15 mouse cellular contexts compared by ENCODE assay signal in genomic region chr14:30637087-30637486, GRCm38 (mm10). TPM values are rescaled to one million over a fixed set of nuclear protein-coding genes. Genes with fewer than 3 reads are reported as not detected.
DNase-seq lines count a peak whose midpoint lies in the region; ATAC-seq lines count a peak whose summit lies in the region.
"Had no signal": no experiment of that assay in that cellular context is flagged by ENCODE, and none has a peak within 500 bp of the region (broad histone marks: within the 10 kb centered on the region; RNA-seq: fewer than 3 reads in every experiment).

No protein-coding gene starts in this region.

- no peak overlapping the region for H3K4me3 ChIP-seq in heart, embryonic 13.5 days
- H3K4me3 ChIP-seq in neural tube, embryonic 15.5 days (replicated peaks): no peak overlapping the region
- H3K4me3 ChIP-seq: embryonic facial prominence, embryonic 12.5 days; hindbrain, embryonic 10.5 days; liver, embryonic 13.5 days; midbrain, embryonic 13.5 days had no signal

- no peak for DNase-seq in heart, adult 18-20 months
- peak; percentile 61 for DNase-seq in ZHBTc4 (ENCODE audit: low read depth, low spot score)
- DNase-seq in kidney, adult 18-20 months: peak; percentile 76
- peak; percentile 66 to 79 for DNase-seq in kidney, postnatal 4 days
- no peak for DNase-seq in adrenal gland, adult 2 months
- DNase-seq in spleen, postnatal 14 days (ENCODE audit: low spot score in 2 of 2): no peak
- DNase-seq: cerebellum, adult 9-10 months; liver, embryonic 13.5 days; spleen, adult 18-20 months had no signal

- peak overlapping the region; percentile 82 for H3K27ac ChIP-seq in heart, embryonic 13.5 days (replicated peaks)
- no peak overlapping the region for H3K27ac ChIP-seq in neural tube, embryonic 15.5 days (replicated peaks)
- H3K27ac ChIP-seq: embryonic facial prominence, embryonic 12.5 days; hindbrain, embryonic 10.5 days; liver, embryonic 13.5 days; midbrain, embryonic 13.5 days had no signal

- H3K4me2 ChIP-seq in heart, embryonic 13.5 days: no peak overlapping the region
- no peak overlapping the region for H3K4me2 ChIP-seq in neural tube, embryonic 15.5 days
- H3K4me2 ChIP-seq: embryonic facial prominence, embryonic 12.5 days; liver, embryonic 13.5 days; midbrain, embryonic 13.5 days had no signal

- H3K4me1 ChIP-seq in heart, embryonic 13.5 days: peaks cover 50% of the 10 kb centered on the region
- no peaks in the 10 kb centered on the region for H3K4me1 ChIP-seq in neural tube, embryonic 15.5 days
- H3K4me1 ChIP-seq: liver, embryonic 13.5 days; midbrain, embryonic 13.5 days had no signal

- no peaks in the 10 kb centered on the region for H3K27me3 ChIP-seq in heart, embryonic 13.5 days (replicated peaks)
- H3K27me3 ChIP-seq in neural tube, embryonic 15.5 days (replicated peaks): no peaks in the 10 kb centered on the region
- H3K27me3 ChIP-seq: embryonic facial prominence, embryonic 12.5 days; liver, embryonic 13.5 days; midbrain, embryonic 13.5 days had no signal

- H3K36me3 ChIP-seq in heart, embryonic 13.5 days: no peaks in the 10 kb centered on the region
- no peaks in the 10 kb centered on the region for H3K36me3 ChIP-seq in neural tube, embryonic 15.5 days
- H3K36me3 ChIP-seq: embryonic facial prominence, embryonic 12.5 days; hindbrain, embryonic 10.5 days; liver, embryonic 13.5 days; midbrain, embryonic 13.5 days had no signal

- no peak overlapping the region for H3K9ac ChIP-seq in heart, embryonic 13.5 days
- no peak overlapping the region for H3K9ac ChIP-seq in neural tube, embryonic 15.5 days (replicated peaks)
- H3K9ac ChIP-seq: embryonic facial prominence, embryonic 12.5 days; liver, embryonic 13.5 days; midbrain, embryonic 13.5 days had no signal

- no peak for ATAC-seq in heart, embryonic 13.5 days (ENCODE audit: extremely low read depth, insufficient number of reproducible peaks, low FRiP score, low TSS enrichment)
- ATAC-seq in neural tube, embryonic 15.5 days (ENCODE audit: low FRiP score): no peak
- ATAC-seq: forebrain, embryonic 14.5 days; midbrain, embryonic 13.5 days had no signal

- H3K9me3 ChIP-seq in heart, embryonic 13.5 days: no peaks in the 10 kb centered on the region
- H3K9me3 ChIP-seq in neural tube, embryonic 15.5 days (replicated peaks): no peaks in the 10 kb centered on the region
- H3K9me3 ChIP-seq: embryonic facial prominence, embryonic 12.5 days; hindbrain, embryonic 10.5 days; liver, embryonic 13.5 days; midbrain, embryonic 13.5 days had no signal

- WGBS in heart, embryonic 13.5 days: 65% methylated on average over 2 of the region's 2 CpGs
- 72% methylated on average over 2 of the region's 2 CpGs for WGBS in neural tube, embryonic 15.5 days

RNA-seq across cellular contexts. Expression of gene Prkcd, which starts 11.1 kb away (rescaled TPM):
- polyA plus RNA-seq in heart, embryonic 13.5 days (2015; fragmentation: Nextera tagmentation; extraction: Ambion mirVana): 36.7 and 40.9 TPM in 2 replicates
- total RNA-seq in heart, adult 18-20 months (2021): 10 to 100 TPM; 11.2 to 13.0 TPM
- total RNA-seq in adrenal gland, adult 2 months (2021): 100 to 1,000 TPM in 1 of 2 experiments, 10 to 100 TPM in 1; 83.4 to 367 TPM
- polyA plus RNA-seq in adrenal gland, adult 2 months (2012; rRNA removed): 266 and 407 TPM in 2 replicates
- 35.2 and 41.8 TPM in 2 replicates for polyA plus RNA-seq in neural tube, embryonic 15.5 days (2015; fragmentation: Nextera tagmentation; extraction: Ambion mirVana)

RNA-seq across cellular contexts. Expression of gene Rft1, which starts 17.1 kb away (rescaled TPM):
- polyA plus RNA-seq in heart, embryonic 13.5 days (2015; fragmentation: Nextera tagmentation; extraction: Ambion mirVana): 9.1 and 10.3 TPM in 2 replicates
- total RNA-seq in heart, adult 18-20 months (2021): 1 to 10 TPM; 7.7 to 7.9 TPM
- total RNA-seq in adrenal gland, adult 2 months (2021): 10 to 100 TPM; 24.7 to 25.4 TPM
- polyA plus RNA-seq in adrenal gland, adult 2 months (2012; rRNA removed): 16.3 and 17.1 TPM in 2 replicates
- 9.0 and 9.6 TPM in 2 replicates for polyA plus RNA-seq in neural tube, embryonic 15.5 days (2015; fragmentation: Nextera tagmentation; extraction: Ambion mirVana)

Comparison
In these comparisons a context has a peak if more than half of its experiments do, and no peak if none do; other contexts are left out.
1. DNase-seq: peak in ZHBTc4 (single experiment), kidney, adult 18-20 months (single experiment) and kidney, postnatal 4 days (2 of 2); none in heart, adult 18-20 months (0 of 2), adrenal gland, adult 2 months (single experiment) and spleen, postnatal 14 days (0 of 2).